Mouse (Mus musculus): ENCODE results near the gene Tbc1d4.
A peak's percentile ranks its signal among the peaks of the same experiment; 100 is the strongest.

The Tbc1d4 gene

DNA sequence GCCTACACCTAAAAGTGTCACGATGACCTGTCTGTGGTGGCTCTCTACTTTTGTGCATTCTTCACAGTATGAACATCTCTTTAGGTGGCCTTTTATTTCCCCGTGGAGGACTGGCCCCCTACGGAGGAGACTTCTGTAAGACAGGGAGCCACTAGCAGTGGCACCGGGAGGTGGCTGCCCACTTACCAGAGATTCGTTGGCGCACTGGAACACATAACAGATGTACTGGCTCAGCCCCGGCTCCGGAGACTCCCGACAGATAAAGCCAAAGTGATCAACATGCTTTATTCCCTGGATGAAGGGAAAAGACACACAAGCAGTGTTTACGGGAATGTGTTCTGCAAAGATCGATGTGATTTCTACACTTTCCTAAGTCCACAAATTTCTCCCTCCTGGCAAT lies 108.2 kb downstream of the Tbc1d4 start:
- DNase-seq = no peak

DNA sequence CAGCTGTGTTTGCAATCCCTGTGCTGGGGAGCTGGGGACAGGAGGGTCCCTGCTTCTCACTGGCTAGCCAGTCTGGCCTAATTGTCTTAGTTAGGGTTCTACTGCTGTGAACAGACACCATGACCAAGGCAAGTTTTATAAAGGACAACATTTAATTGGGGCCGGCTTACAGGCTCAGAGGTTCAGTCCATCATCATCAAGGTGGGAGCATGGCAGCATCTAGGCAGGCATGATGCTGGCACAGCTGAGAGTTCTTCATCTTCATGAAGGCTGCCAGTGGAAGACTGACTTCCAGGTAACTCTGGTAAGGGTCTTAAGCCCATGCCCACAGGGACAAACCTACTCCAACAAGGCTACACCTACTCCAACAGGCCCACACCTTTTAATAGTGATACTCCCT lies 109.2 kb downstream of the Tbc1d4 start:
- no peak for DNase-seq

GRCm38 (mm10) chr14:101488264-101488810 lies 120.7 kb downstream of the Tbc1d4 start:
- DNase-seq = no peak

- DNase-seq = no peak
Measured at GRCm38 (mm10) chr14:101486550-101486949, 122.4 kb downstream of the Tbc1d4 start.

- no peak for DNase-seq
Measured at GRCm38 (mm10) chr14:101483230-101483629, 125.8 kb downstream of the Tbc1d4 start.

- DNase-seq = peak; percentile 35
Measured at GRCm38 (mm10) chr14:101482270-101482669, 126.7 kb downstream of the Tbc1d4 start.

DNA sequence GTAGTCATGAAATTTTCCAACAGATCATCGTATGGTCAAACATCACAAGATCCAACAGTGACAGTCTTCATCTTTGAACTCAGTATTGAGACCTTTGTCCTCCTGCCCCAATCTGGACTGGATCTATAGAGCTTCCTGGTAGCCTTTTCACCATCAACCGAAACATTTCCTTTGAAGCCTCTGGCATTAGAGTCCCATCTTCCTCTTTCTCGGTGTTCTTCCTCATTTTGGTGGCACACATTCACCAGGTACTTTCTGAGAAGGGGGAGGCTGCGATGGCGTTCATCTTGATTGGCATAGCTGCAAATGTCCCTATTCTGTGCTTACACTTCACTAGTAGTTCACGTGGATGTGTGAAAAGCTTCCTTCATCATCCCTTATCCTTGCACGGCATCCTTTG lies 127.8 kb downstream of the Tbc1d4 start:
- no peak for DNase-seq

GRCm38 (mm10) chr14:101480541-101480940 lies 128.4 kb downstream of the Tbc1d4 start:
- no peak for DNase-seq

DNA sequence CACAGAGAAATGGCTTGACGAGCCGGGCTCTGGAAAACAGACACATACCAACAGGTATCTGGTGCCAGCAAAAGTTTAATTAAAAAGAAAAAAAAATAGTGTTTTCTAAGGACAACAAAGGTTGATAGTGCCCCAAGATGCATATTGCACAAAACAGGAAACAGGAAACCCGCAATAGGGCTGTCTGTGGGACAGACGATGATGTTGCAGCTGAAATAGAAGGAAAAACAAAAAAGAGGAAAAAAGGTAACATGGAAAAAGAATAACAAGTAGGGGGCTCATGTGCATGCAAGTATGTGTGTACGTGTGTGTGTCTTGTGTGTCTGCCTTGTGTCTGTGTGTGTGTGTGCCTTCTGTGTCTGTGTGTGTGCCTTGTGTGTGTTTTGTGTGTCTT lies 131.2 kb downstream of the Tbc1d4 start:
- DNase-seq = no peak

GRCm38 (mm10) chr14:101477081-101477826 lies 131.7 kb downstream of the Tbc1d4 start:
- peak; percentile 51 for DNase-seq

DNA sequence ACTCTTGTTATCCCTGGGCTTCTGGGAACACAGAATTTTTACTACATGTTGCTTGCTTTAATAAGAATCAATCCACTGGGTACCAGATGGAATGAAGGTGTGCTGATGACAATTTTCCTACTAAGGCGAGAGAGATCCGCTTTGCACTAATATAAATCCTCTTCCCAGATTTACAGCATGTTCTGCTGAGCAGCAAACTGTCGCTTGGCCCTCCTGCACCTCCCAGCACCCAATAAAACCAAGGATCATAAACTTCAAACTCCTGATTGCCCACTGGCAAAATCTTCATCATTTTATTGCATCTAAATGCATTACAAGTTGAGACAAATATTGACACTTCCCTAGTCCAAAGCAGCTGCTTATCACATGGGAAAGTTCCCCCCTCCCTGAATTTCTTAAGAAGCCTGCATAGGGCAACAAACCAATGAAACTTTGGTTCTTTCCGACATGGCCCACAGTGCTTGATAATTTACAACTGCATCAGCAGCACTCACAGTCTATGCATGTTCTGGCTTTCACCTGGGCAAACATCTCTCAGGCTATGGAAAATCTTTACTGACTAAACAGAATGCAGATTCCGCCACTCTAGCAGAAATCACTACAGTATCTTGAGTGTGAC lies 139.4 kb downstream of the Tbc1d4 start:
- no peak for DNase-seq

DNA sequence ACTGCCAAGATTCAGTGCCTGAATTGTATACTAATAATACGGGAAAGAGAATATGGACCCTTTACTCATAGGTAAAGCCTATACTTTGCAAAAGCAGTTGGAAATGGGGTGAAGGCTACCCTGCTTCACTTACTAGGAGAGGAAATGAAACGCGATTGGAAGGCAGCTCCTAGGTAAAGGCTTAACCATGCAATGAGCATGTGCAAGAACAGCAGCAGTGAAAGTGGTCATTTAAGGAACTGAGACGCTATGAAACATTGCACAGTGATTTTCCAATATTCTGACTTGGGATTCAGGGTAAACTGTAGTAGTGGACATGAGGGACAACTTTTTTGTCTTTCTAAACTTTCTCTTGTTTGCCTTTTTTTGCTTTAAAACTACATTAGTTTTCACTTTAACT lies 140.8 kb downstream of the Tbc1d4 start:
- DNase-seq = no peak

GRCm38 (mm10) chr14:101467532-101467931 lies 141.5 kb downstream of the Tbc1d4 start:
- no peak for DNase-seq

DNA sequence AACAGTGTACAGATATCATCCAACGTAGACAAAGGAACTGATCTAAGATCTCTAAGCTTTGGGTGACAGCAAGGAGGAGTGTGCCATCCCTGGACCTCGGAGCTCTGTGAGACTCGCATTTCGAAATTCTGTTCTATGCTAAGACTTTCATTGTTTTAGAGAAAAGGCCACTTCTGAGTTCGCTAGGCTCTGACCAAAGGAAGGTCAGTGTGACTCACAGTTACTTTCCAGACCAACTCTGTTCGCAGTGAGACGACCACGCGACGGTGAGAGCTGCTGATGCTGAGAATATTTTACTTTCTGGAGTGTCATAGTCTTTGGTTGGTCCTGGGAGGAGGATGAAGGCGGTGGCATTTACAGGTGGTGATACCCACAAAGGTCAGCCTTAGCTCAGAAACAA lies 142.5 kb downstream of the Tbc1d4 start:
- no peak for DNase-seq

DNA sequence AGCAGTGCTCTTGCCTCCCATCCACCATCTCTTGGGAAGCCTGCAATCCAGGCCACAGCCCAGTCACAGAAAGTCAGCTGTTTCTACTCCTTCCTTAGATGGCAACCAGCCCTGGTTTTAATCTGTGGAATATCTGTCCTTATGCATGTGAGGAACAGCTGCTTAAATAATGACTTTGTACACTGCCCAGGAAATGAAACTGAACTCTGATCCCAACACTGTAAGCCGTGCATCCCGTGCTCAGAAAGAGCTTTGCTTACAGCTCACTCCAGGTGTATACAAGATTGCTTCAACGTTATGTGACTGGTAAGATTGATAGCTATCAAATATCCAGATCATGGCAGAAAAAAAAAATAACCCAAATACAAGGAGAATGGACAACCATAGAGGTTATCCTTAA lies 143.1 kb downstream of the Tbc1d4 start:
- no peak for DNase-seq

- peak; percentile 68 for DNase-seq
Measured at GRCm38 (mm10) chr14:101460768-101461167, 148.2 kb downstream of the Tbc1d4 start.

- no peak for DNase-seq
Measured at GRCm38 (mm10) chr14:101452915-101453314, 156.1 kb downstream of the Tbc1d4 start.

GRCm38 (mm10) chr14:101447857-101448256 lies 161.1 kb downstream of the Tbc1d4 start:
- DNase-seq = no peak

GRCm38 (mm10) chr14:101445205-101445604 lies 163.8 kb downstream of the Tbc1d4 start:
- DNase-seq = no peak

DNA sequence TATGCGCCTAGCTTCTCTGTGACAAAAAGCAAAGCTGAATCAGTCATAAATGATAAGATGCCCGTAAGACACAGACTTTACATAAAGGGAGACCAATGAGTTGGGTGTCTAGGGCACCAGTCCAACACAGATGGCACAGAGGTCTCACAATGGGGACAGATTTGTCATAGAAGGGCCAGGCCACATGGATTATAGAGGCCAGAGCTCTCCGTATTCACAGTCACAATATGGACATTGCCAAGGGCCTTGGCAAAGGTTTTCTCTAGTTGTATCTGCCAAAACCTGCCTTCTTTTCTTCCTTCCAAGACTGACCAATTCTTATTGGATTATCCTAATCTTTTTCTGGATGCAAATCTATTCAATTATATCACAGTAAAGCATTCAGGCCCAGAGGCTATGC lies 171.1 kb downstream of the Tbc1d4 start:
- DNase-seq = no peak

- no peak for DNase-seq
Measured at GRCm38 (mm10) chr14:101430536-101430935, 178.5 kb downstream of the Tbc1d4 start.

- DNase-seq = no peak
Measured at GRCm38 (mm10) chr14:101428805-101429516, 180.0 kb downstream of the Tbc1d4 start.

- DNase-seq = no peak
Measured at GRCm38 (mm10) chr14:101417679-101418078, 191.3 kb downstream of the Tbc1d4 start.

All from kidney, adult 18-20 months (tissue).